In genomic region chr11:120948861-120949851, GRCm38 (mm10) we compare ENCODE assay signal across 8 mouse cellular contexts. TPM values are rescaled to one million over a fixed set of nuclear protein-coding genes. Genes with fewer than 3 reads are reported as not detected.
A peak's percentile ranks its signal among the peaks of the same experiment; 100 is the strongest.
DNase-seq lines count a peak whose midpoint lies in the region; ATAC-seq and TF ChIP-seq lines count a peak whose summit lies in the region.

No protein-coding gene starts in this region.

- TF ChIP-seq POLR2A in kidney, adult 2 months (IDR thresholded peaks at IDR 0.05; ENCODE audit: low read depth, low read length) = no peak

- no peak for TF ChIP-seq CTCF in kidney, adult 2 months (conservative IDR thresholded peaks at IDR 0.05; ENCODE audit: insufficient read depth, insufficient read length, low read depth, low read length)

- DNase-seq in kidney, adult 2 months = peak; percentile 32
- no peak for DNase-seq in kidney, adult 11 months
- DNase-seq in kidney, postnatal 25 days = peak; percentile 38 to 66
- peak; percentile 77 for DNase-seq in mesoderm, embryonic 11.5 days (ENCODE audit: low read depth, low spot score)
- no peak for DNase-seq in right cerebral cortex, postnatal 36 days (ENCODE audit: low spot score in 2 of 2)

- H3K9ac ChIP-seq in stomach, embryonic 14.5 days (replicated peaks; ENCODE audit: low read depth, low read length) = peak overlapping the region; percentile 39

- H3K4me3 ChIP-seq in kidney, adult 2 months (ENCODE audit: insufficient read depth, low read depth, low read length) = peak overlapping the region; percentile 27
- peak overlapping the region; percentile 47 for H3K4me3 ChIP-seq in stomach, embryonic 14.5 days (ENCODE audit: low read depth, low read length)

- H3K36me3 ChIP-seq in kidney, adult 2 months (ENCODE audit: control insufficient read depth, insufficient read depth, low read length) = no peaks in the 10 kb centered on the region
- H3K36me3 ChIP-seq in stomach, embryonic 14.5 days (ENCODE audit: control insufficient read depth, insufficient read depth, low read length) = no peaks in the 10 kb centered on the region

- peak overlapping the region; percentile 83 for H3K4me2 ChIP-seq in stomach, embryonic 14.5 days (replicated peaks; ENCODE audit: low read depth, low read length)

- H3K27ac ChIP-seq in kidney, adult 2 months (ENCODE audit: insufficient read depth, low read depth, low read length) = no peak overlapping the region
- no peak overlapping the region for H3K27ac ChIP-seq in stomach, embryonic 14.5 days (ENCODE audit: low read length)

- peak; percentile 26 for ATAC-seq in common myeloid progenitor, adult 5-6 weeks (replicated peaks; ENCODE audit: low read depth, poor library complexity, severe bottlenecking)
- ATAC-seq in granulocyte monocyte progenitor cell, adult 5-6 weeks (replicated peaks; ENCODE audit: poor library complexity, severe bottlenecking) = peak; percentile 57
- ATAC-seq in stomach, embryonic 14.5 days (ENCODE audit: insufficient number of reproducible peaks, insufficient read depth, low FRiP score, low read depth) = no peak; the same call in 1 of the 2 replicates

- H3K4me1 ChIP-seq in kidney, adult 2 months (ENCODE audit: control insufficient read depth, insufficient read depth, low read length) = no peaks in the 10 kb centered on the region
- H3K4me1 ChIP-seq in stomach, embryonic 14.5 days (ENCODE audit: control insufficient read depth, insufficient read depth, low read length) = peaks cover 15% of the 10 kb centered on the region; the same call in 1 of the 2 replicates

- no peaks in the 10 kb centered on the region for H3K9me3 ChIP-seq in stomach, embryonic 14.5 days (ENCODE audit: control insufficient read depth, low read depth, low read length)

- H3K27me3 ChIP-seq in kidney, adult 2 months (replicated peaks; ENCODE audit: control insufficient read depth, insufficient read depth, low read length) = no peaks in the 10 kb centered on the region
- no peaks in the 10 kb centered on the region for H3K27me3 ChIP-seq in stomach, embryonic 14.5 days (ENCODE audit: control insufficient read depth, insufficient read depth, low read length)

- 8% methylated on average over 75 of the region's 75 CpGs for WGBS in kidney, adult 2 months
- 4% methylated on average over 61 of the region's 75 CpGs for WGBS in stomach, embryonic 14.5 days

RNA-seq across cellular contexts. Expression of gene Slc16a3, which starts 0.9 kb away (rescaled TPM):
- polyA plus RNA-seq in kidney, adult 2 months (2012; rRNA removed) = 2.0 and 2.9 TPM in 2 replicates
- total RNA-seq in common myeloid progenitor, adult 5-6 weeks (2017) = 3.0 and 3.9 TPM in 2 replicates
- 5.0 and 11.3 TPM in 2 replicates for total RNA-seq in granulocyte monocyte progenitor cell, adult 5-6 weeks (2014; fragmentation: Nextera tagmentation)
- total RNA-seq in granulocyte monocyte progenitor cell, adult 5-6 weeks (2017) = 4.1 and 4.7 TPM in 2 replicates
- 24.1 and 32.9 TPM in 2 replicates for polyA plus RNA-seq in stomach, embryonic 14.5 days (2014; fragmentation: Nextera tagmentation; extraction: Ambion mirVana)

RNA-seq across cellular contexts. Expression of gene Ccdc57, which starts 16.5 kb away (rescaled TPM):
- polyA plus RNA-seq in kidney, adult 2 months (2012; rRNA removed) = 2.9 and 3.5 TPM in 2 replicates
- total RNA-seq in common myeloid progenitor, adult 5-6 weeks (2017) = 9.7 and 10.1 TPM in 2 replicates
- 4.6 and 5.2 TPM in 2 replicates for total RNA-seq in granulocyte monocyte progenitor cell, adult 5-6 weeks (2014; fragmentation: Nextera tagmentation)
- total RNA-seq in granulocyte monocyte progenitor cell, adult 5-6 weeks (2017) = 5.6 and 6.9 TPM in 2 replicates
- polyA plus RNA-seq in stomach, embryonic 14.5 days (2014; fragmentation: Nextera tagmentation; extraction: Ambion mirVana) = 5.6 and 6.5 TPM in 2 replicates

RNA-seq across cellular contexts. Expression of gene Csnk1d, which starts 42.0 kb away (rescaled TPM):
- 63.3 and 71.0 TPM in 2 replicates for polyA plus RNA-seq in kidney, adult 2 months (2012; rRNA removed)
- total RNA-seq in common myeloid progenitor, adult 5-6 weeks (2017) = 65.0 and 84.8 TPM in 2 replicates
- 53.7 and 63.6 TPM in 2 replicates for total RNA-seq in granulocyte monocyte progenitor cell, adult 5-6 weeks (2014; fragmentation: Nextera tagmentation)
- total RNA-seq in granulocyte monocyte progenitor cell, adult 5-6 weeks (2017) = 68.2 and 70.6 TPM in 2 replicates
- 70.4 and 70.6 TPM in 2 replicates for polyA plus RNA-seq in stomach, embryonic 14.5 days (2014; fragmentation: Nextera tagmentation; extraction: Ambion mirVana)

Comparison
In these comparisons a context has a peak if more than half of its experiments do, and no peak if none do; other contexts are left out.
1. DNase-seq: peak in kidney, adult 2 months (single experiment), kidney, postnatal 25 days (2 of 2) and mesoderm, embryonic 11.5 days (single experiment); none in kidney, adult 11 months (single experiment) and right cerebral cortex, postnatal 36 days (0 of 2).